Mouse (Mus musculus) midbrain, embryonic 16.5 days (tissue): Measurements from ENCODE around the gene Lef1. TPM values are rescaled to one million over a fixed set of nuclear protein-coding genes. Genes with fewer than 3 reads are reported as not detected.

Experiments
- ATAC-seq: fragments of 200-750 bp; cut with Nextera tagmentation; 2 replicates; pipeline ENCODE4 v1.8.0; 2017; ENCODE audit warnings: moderate TSS enrichment
- H3K27ac ChIP-seq: fragments of 300-500 bp; sonication (generic); 2 replicates; pipeline ENCODE4 v1.5.1; 2014; ENCODE audit warnings: mild to moderate bottlenecking, low read length, mixed read lengths
- H3K27me3 ChIP-seq: fragments of 300-500 bp; sonication (generic); 2 replicates; pipeline ENCODE4 v1.6.1; 2014; ENCODE audit warnings: low read depth, low read length, mixed read lengths; ENCODE audit not compliant: control insufficient read depth, insufficient read depth
- H3K36me3 ChIP-seq: fragments of 300-500 bp; sonication (generic); 2 replicates; pipeline ENCODE4 v1.6.1; 2014; ENCODE audit warnings: mild to moderate bottlenecking, low read length, moderate library complexity, mixed read lengths; ENCODE audit not compliant: control insufficient read depth, insufficient read depth
- H3K4me1 ChIP-seq: fragments of 300-500 bp; sonication (generic); 2 replicates; pipeline ENCODE4 v1.6.1; 2014; ENCODE audit warnings: mild to moderate bottlenecking, low read length, mixed read lengths; ENCODE audit not compliant: control insufficient read depth, insufficient read depth
- H3K4me2 ChIP-seq: fragments of 300-500 bp; sonication (generic); 2 replicates; pipeline ENCODE4 v1.6.1; 2014; ENCODE audit warnings: mild to moderate bottlenecking, low read length, mixed read lengths
- H3K4me3 ChIP-seq: fragments of 300-500 bp; sonication (generic); 2 replicates; pipeline ENCODE4 v1.5.1; 2014; ENCODE audit warnings: low read depth, mild to moderate bottlenecking, low read length, moderate library complexity, mixed read lengths
- H3K9ac ChIP-seq: fragments of 300-500 bp; sonication (generic); 2 replicates; pipeline ENCODE4 v1.6.1; 2014; ENCODE audit warnings: low read depth, low read length, mixed read lengths
- H3K9me3 ChIP-seq: fragments of 300-500 bp; sonication (generic); replicated peaks from 2 replicates; pipeline ENCODE4 v1.6.1; 2014; ENCODE audit warnings: mild to moderate bottlenecking, low read length, mixed read lengths; ENCODE audit not compliant: control insufficient read depth, poor library complexity, severe bottlenecking
- WGBS: fragments of 180-500 bp; shearing (Covaris S2); extraction: QIAGEN DNeasy Blood & Tissue Kit; methylation state at CpG from one replicate; pipeline ENCODE4 v1.1.7; 2014; 5-methylcytosine and 5-hydroxymethylcytosine counted together
- polyA plus RNA-seq: library from polyadenylated mRNA; unstranded; fragments of >200 nt; fragmentation: Nextera tagmentation; extraction: Ambion mirVana; gene quantifications from 2 replicates; pipeline ENCODE4 v1.2.1, GENCODE M21; 2015

The Lef1 gene
- polyA plus RNA-seq, 1 experiment from 2014 or later, result 81.3 TPM

GRCm38 (mm10) chr3:131111851-131112572 lies 1.7 kb downstream of the Lef1 start:
- H3K36me3 ChIP-seq, result no peaks in the 10 kb centered on the region
- peak overlapping the region; percentile 79 for H3K9ac ChIP-seq
- H3K9me3 ChIP-seq, result no peaks in the 10 kb centered on the region
- peak overlapping the region; percentile 89 for H3K27ac ChIP-seq
- ATAC-seq, result peak; percentile 19; the same call in 1 of the 2 replicates
- peak overlapping the region; percentile 81 for H3K4me2 ChIP-seq
- peaks cover 23% of the 10 kb centered on the region for H3K4me1 ChIP-seq
- no peaks in the 10 kb centered on the region for H3K27me3 ChIP-seq
- WGBS, result under 1% methylated on average over 69 of the region's 69 CpGs
- peak overlapping the region; percentile 70 for H3K4me3 ChIP-seq

GRCm38 (mm10) chr3:131112573-131112955 lies 2.3 kb downstream of the Lef1 start:
- Histone ChIP-seq H3K4me2 (peak overlapping the region; percentile 81), H3K9ac (peak overlapping the region; percentile 79), H3K9me3 (no peaks in the 10 kb centered on the region), H3K4me1 (peaks cover 20% of the 10 kb centered on the region), H3K27me3 (no peaks in the 10 kb centered on the region), H3K36me3 (no peaks in the 10 kb centered on the region), H3K27ac (peak overlapping the region; percentile 89), H3K4me3 (peak overlapping the region; percentile 70)
- WGBS, result 0% methylated on average over 7 of the region's 7 CpGs
- ATAC-seq, result no peak

GRCm38 (mm10) chr3:131113029-131113428 lies 2.8 kb downstream of the Lef1 start:
- peak overlapping the region; percentile 79 for H3K9ac ChIP-seq
- peak overlapping the region; percentile 81 for H3K4me2 ChIP-seq
- H3K9me3 ChIP-seq, result no peaks in the 10 kb centered on the region
- peaks cover 18% of the 10 kb centered on the region for H3K4me1 ChIP-seq
- WGBS, result 6% methylated on average over 13 of the region's 13 CpGs
- peak overlapping the region; percentile 70 for H3K4me3 ChIP-seq
- ATAC-seq, result no peak
- H3K36me3 ChIP-seq, result no peaks in the 10 kb centered on the region
- peak overlapping the region; percentile 55 for H3K27ac ChIP-seq
- no peaks in the 10 kb centered on the region for H3K27me3 ChIP-seq

GRCm38 (mm10) chr3:131116116-131116515 lies 5.8 kb downstream of the Lef1 start:
- H3K9ac ChIP-seq, result 0 out of 2 replicates have a peak overlapping the region, but pooled peaks have one; percentile 30
- H3K4me2 ChIP-seq, result peak overlapping the region; percentile 49
- no peak overlapping the region for H3K27ac ChIP-seq
- peak overlapping the region; percentile 18 for H3K4me3 ChIP-seq
- no peaks in the 10 kb centered on the region for H3K27me3 ChIP-seq
- no peak for ATAC-seq
- peaks cover 11% of the 10 kb centered on the region for H3K4me1 ChIP-seq
- H3K9me3 ChIP-seq, result no peaks in the 10 kb centered on the region
- H3K36me3 ChIP-seq, result no peaks in the 10 kb centered on the region
- 91% methylated on average over 13 of the region's 13 CpGs for WGBS

GRCm38 (mm10) chr3:131117352-131117751 lies 7.1 kb downstream of the Lef1 start:
- H3K27me3 ChIP-seq, result no peaks in the 10 kb centered on the region
- no peak overlapping the region for H3K27ac ChIP-seq
- H3K4me3 ChIP-seq, result no peak overlapping the region
- 92% methylated on average over 15 of the region's 15 CpGs for WGBS
- peak overlapping the region; percentile 39; the same call in 1 of the 2 replicates for H3K4me2 ChIP-seq
- no peaks in the 10 kb centered on the region for H3K36me3 ChIP-seq
- no peaks in the 10 kb centered on the region for H3K9me3 ChIP-seq
- peaks cover 7% of the 10 kb centered on the region for H3K4me1 ChIP-seq
- H3K9ac ChIP-seq, result no peak overlapping the region
- ATAC-seq, result no peak

GRCm38 (mm10) chr3:131117883-131118282 lies 7.6 kb downstream of the Lef1 start:
- Histone ChIP-seq H3K4me3 (no peak overlapping the region), H3K27me3 (no peaks in the 10 kb centered on the region), H3K4me1 (peaks cover 7% of the 10 kb centered on the region), H3K36me3 (no peaks in the 10 kb centered on the region), H3K4me2 (peak overlapping the region; percentile 39), H3K27ac (no peak overlapping the region), H3K9me3 (no peaks in the 10 kb centered on the region), H3K9ac (no peak overlapping the region)
- ATAC-seq, result no peak
- 63% methylated on average over 3 of the region's 3 CpGs for WGBS

- Histone ChIP-seq H3K9me3 (no peaks in the 10 kb centered on the region), H3K9ac (no peak overlapping the region), H3K36me3 (no peaks in the 10 kb centered on the region), H3K4me3 (no peak overlapping the region), H3K4me1 (peaks cover 7% of the 10 kb centered on the region), H3K4me2 (peak overlapping the region; percentile 7; the same call in 1 of the 2 replicates), H3K27me3 (no peaks in the 10 kb centered on the region), H3K27ac (no peak overlapping the region)
- no peak for ATAC-seq
- WGBS, result 79% methylated on average over 10 of the region's 10 CpGs
Measured at GRCm38 (mm10) chr3:131119435-131119834, 9.2 kb downstream of the Lef1 start.

GRCm38 (mm10) chr3:131123501-131123900 lies 13.2 kb downstream of the Lef1 start:
- ATAC-seq, result no peak
- H3K4me2 ChIP-seq, result no peak overlapping the region
- H3K27ac ChIP-seq, result no peak overlapping the region
- no peak overlapping the region for H3K4me3 ChIP-seq
- no peaks in the 10 kb centered on the region for H3K9me3 ChIP-seq
- H3K36me3 ChIP-seq, result no peaks in the 10 kb centered on the region
- H3K27me3 ChIP-seq, result no peaks in the 10 kb centered on the region
- 87% methylated on average over 6 of the region's 6 CpGs for WGBS
- H3K9ac ChIP-seq, result no peak overlapping the region
- peaks cover 2% of the 10 kb centered on the region; the same call in 1 of the 2 replicates for H3K4me1 ChIP-seq

GRCm38 (mm10) chr3:131125873-131126272 lies 15.6 kb downstream of the Lef1 start:
- WGBS, result 98% methylated on average over 13 of the region's 13 CpGs
- no peak overlapping the region for H3K4me2 ChIP-seq
- ATAC-seq, result no peak

More at GRCm38 (mm10) chr3:131125873-131126272, 15.6 kb downstream of the Lef1 start:
- Histone ChIP-seq H3K9me3 (no peaks in the 10 kb centered on the region), H3K36me3 (no peaks in the 10 kb centered on the region), H3K9ac (no peak overlapping the region), H3K27ac (no peak overlapping the region), H3K4me1 (no peaks in the 10 kb centered on the region), H3K27me3 (no peaks in the 10 kb centered on the region), H3K4me3 (no peak overlapping the region)
